Mouse (Mus musculus): ENCODE data around the gene Syap1.
"Not testable (repeated sequence)": the region's sequence is repeated elsewhere in the genome, so short reads cannot be mapped to it uniquely, and the experiment has no call there.

Syap1 gene

GRCm38 (mm10) chrX:162887931-162888511 lies at the start of gene Syap1:
Syap1 (minus strand) TSS chrX:162888447.
- in situ Hi-C loops (cut with MboI, MseI): no loop called here

- in situ Hi-C loops (cut with MboI, MseI): loop anchor here (25.0 kb wide), 1 partner anchor 731 kb away; no protein-coding TSS in a partner anchor
These were observed 43.2 kb upstream of the Syap1 start for GRCm38 (mm10) chrX:162931467-162931866.

GRCm38 (mm10) chrX:162921487-162922125 lies 33.4 kb upstream of the Syap1 start:
- in situ Hi-C loops (cut with MboI, MseI): no loop called here

GRCm38 (mm10) chrX:162915697-162916096 lies 27.4 kb upstream of the Syap1 start:
- in situ Hi-C loops (cut with MboI, MseI): no loop called here

- in situ Hi-C loops (cut with MboI, MseI): no loop called here
These were observed 25.4 kb upstream of the Syap1 start for GRCm38 (mm10) chrX:162913651-162914050.

- in situ Hi-C loops (cut with MboI, MseI): no loop called here
These were observed 19.3 kb upstream of the Syap1 start for GRCm38 (mm10) chrX:162907554-162907953.

GRCm38 (mm10) chrX:162902040-162902734 lies 13.9 kb upstream of the Syap1 start:
- in situ Hi-C loops (cut with MboI, MseI): no loop called here

GRCm38 (mm10) chrX:162901371-162902039 lies 13.3 kb upstream of the Syap1 start:
- in situ Hi-C loops (cut with MboI, MseI): no loop called here

GRCm38 (mm10) chrX:162900938-162901337 lies 12.7 kb upstream of the Syap1 start, which contains the start of gene Ctps2:
Ctps2 (plus strand) TSS chrX:162901238.
- in situ Hi-C loops (cut with MboI, MseI): no loop called here

GRCm38 (mm10) chrX:162888575-162889223 lies 452 bp upstream of the Syap1 start:
- in situ Hi-C loops (cut with MboI, MseI): not testable (repeated sequence)

GRCm38 (mm10) chrX:162878236-162878635 lies 10.0 kb downstream of the Syap1 start:
- in situ Hi-C loops (cut with MboI, MseI): no loop called here

- in situ Hi-C loops (cut with MboI, MseI): no loop called here
These were observed 14.5 kb downstream of the Syap1 start for GRCm38 (mm10) chrX:162873761-162874160.

GRCm38 (mm10) chrX:162871734-162872517 lies 16.3 kb downstream of the Syap1 start:
- in situ Hi-C loops (cut with MboI, MseI): no loop called here

- in situ Hi-C loops (cut with MboI, MseI): no loop called here
These were observed 19.8 kb downstream of the Syap1 start for GRCm38 (mm10) chrX:162868294-162868965.

GRCm38 (mm10) chrX:162848682-162849081 lies 39.6 kb downstream of the Syap1 start:
- in situ Hi-C loops (cut with MboI, MseI): no loop called here

GRCm38 (mm10) chrX:162845531-162845930 lies 42.7 kb downstream of the Syap1 start:
- in situ Hi-C loops (cut with MboI, MseI): no loop called here

- in situ Hi-C loops (cut with MboI, MseI): no loop called here
These were observed 43.7 kb downstream of the Syap1 start for GRCm38 (mm10) chrX:162844447-162845100.

GRCm38 (mm10) chrX:162832101-162832500 lies 56.1 kb downstream of the Syap1 start:
- in situ Hi-C loops (cut with MboI, MseI): no loop called here

GRCm38 (mm10) chrX:162831542-162831941 lies 56.7 kb downstream of the Syap1 start:
- in situ Hi-C loops (cut with MboI, MseI): no loop called here

GRCm38 (mm10) chrX:162831036-162831435 lies 57.2 kb downstream of the Syap1 start:
- in situ Hi-C loops (cut with MboI, MseI): no loop called here
